Mouse (Mus musculus): ENCODE results near the gene Dll3. TPM values are rescaled to one million over a fixed set of nuclear protein-coding genes. Genes with fewer than 3 reads are reported as not detected.

The Dll3 gene
- polyA plus RNA-seq, 1 experiment from 2014 or later = 0.14 TPM

Other genes starting within 250 kb of the Dll3 start
- gene Fcgbp, start 231.0 kb downstream of the Dll3 start, polyA plus RNA-seq (2014; fragmentation: Nextera tagmentation; extraction: Ambion mirVana) = not detected in 2 replicates
- 0.03 TPM in 1 of 2 replicates, not detected in the other for gene 9530053A07Rik, start 172.8 kb downstream of the Dll3 start, polyA plus RNA-seq (2014; fragmentation: Nextera tagmentation; extraction: Ambion mirVana)
- 20.1 and 23.1 TPM in 2 replicates for gene Fbl, start 132.5 kb downstream of the Dll3 start, polyA plus RNA-seq (2014; fragmentation: Nextera tagmentation; extraction: Ambion mirVana)
- gene Dyrk1b, start 122.8 kb downstream of the Dll3 start, polyA plus RNA-seq (2014; fragmentation: Nextera tagmentation; extraction: Ambion mirVana) = 10.7 and 11.7 TPM in 2 replicates
- 8.4 and 10.3 TPM in 2 replicates for gene Eid2, start 34.4 kb downstream of the Dll3 start, polyA plus RNA-seq (2014; fragmentation: Nextera tagmentation; extraction: Ambion mirVana)
- 6.7 and 8.4 TPM in 2 replicates for gene Eid2b, start 24.5 kb downstream of the Dll3 start, polyA plus RNA-seq (2014; fragmentation: Nextera tagmentation; extraction: Ambion mirVana)
- not detected in 2 replicates for gene Selenov, start 11.1 kb downstream of the Dll3 start, polyA plus RNA-seq (2014; fragmentation: Nextera tagmentation; extraction: Ambion mirVana)
- gene Timm50, start 9.8 kb upstream of the Dll3 start, polyA plus RNA-seq (2014; fragmentation: Nextera tagmentation; extraction: Ambion mirVana) = 119 and 131 TPM in 2 replicates
- gene Supt5, start 36.5 kb upstream of the Dll3 start, polyA plus RNA-seq (2014; fragmentation: Nextera tagmentation; extraction: Ambion mirVana) = 47.9 and 48.0 TPM in 2 replicates
- 731 and 789 TPM in 2 replicates for gene Rps16, start 48.4 kb upstream of the Dll3 start, polyA plus RNA-seq (2014; fragmentation: Nextera tagmentation; extraction: Ambion mirVana)
- gene Plekhg2, start 70.4 kb upstream of the Dll3 start, polyA plus RNA-seq (2014; fragmentation: Nextera tagmentation; extraction: Ambion mirVana) = 32.9 and 35.6 TPM in 2 replicates
- 10.1 and 12.2 TPM in 2 replicates for gene Zfp36, start 78.0 kb upstream of the Dll3 start, polyA plus RNA-seq (2014; fragmentation: Nextera tagmentation; extraction: Ambion mirVana)
- gene Med29, start 90.5 kb upstream of the Dll3 start, polyA plus RNA-seq (2014; fragmentation: Nextera tagmentation; extraction: Ambion mirVana) = 50.9 and 57.7 TPM in 2 replicates
- 61.9 and 62.5 TPM in 2 replicates for gene Paf1, start 90.7 kb upstream of the Dll3 start, polyA plus RNA-seq (2014; fragmentation: Nextera tagmentation; extraction: Ambion mirVana)
- gene Gmfg, start 135.2 kb upstream of the Dll3 start, polyA plus RNA-seq (2014; fragmentation: Nextera tagmentation; extraction: Ambion mirVana) = 8.4 and 8.6 TPM in 2 replicates
- gene Lrfn1, start 149.7 kb upstream of the Dll3 start, polyA plus RNA-seq (2014; fragmentation: Nextera tagmentation; extraction: Ambion mirVana) = 1.6 and 2.1 TPM in 2 replicates
- gene Ifnl2, start 208.2 kb upstream of the Dll3 start, polyA plus RNA-seq (2014; fragmentation: Nextera tagmentation; extraction: Ambion mirVana) = not detected in 2 replicates
- not detected in 2 replicates for gene Ifnl3, start 220.6 kb upstream of the Dll3 start, polyA plus RNA-seq (2014; fragmentation: Nextera tagmentation; extraction: Ambion mirVana)
- not detected in 2 replicates for gene Sycn, start 238.6 kb upstream of the Dll3 start, polyA plus RNA-seq (2014; fragmentation: Nextera tagmentation; extraction: Ambion mirVana)
- not detected in 2 replicates for gene Nccrp1, start 245.0 kb upstream of the Dll3 start, polyA plus RNA-seq (2014; fragmentation: Nextera tagmentation; extraction: Ambion mirVana)

All from heart, embryonic 14.5 days (tissue).